Mouse (Mus musculus) MN1 (cell line): Measurements from ENCODE around the gene Lrmda.

ENCODE experiments used
- DNase-seq: peaks from one replicate; pipeline ENCODE4 v3.0.0-alpha.2; 2016; ENCODE audit warnings: low spot score

The Lrmda gene

GRCm38 (mm10) chr14:22255458-22255857, 235.9 kb downstream of the Lrmda start:
- no peak for DNase-seq

- DNase-seq = no peak
These were observed 236.8 kb downstream of the Lrmda start for GRCm38 (mm10) chr14:22256274-22256673.

GRCm38 (mm10) chr14:22259376-22260032, 240.0 kb downstream of the Lrmda start:
- DNase-seq = peak; percentile 58

GRCm38 (mm10) chr14:22260033-22260419, 240.5 kb downstream of the Lrmda start:
- peak; percentile 10 for DNase-seq

GRCm38 (mm10) chr14:22265229-22265905, 245.9 kb downstream of the Lrmda start:
- DNase-seq = no peak

- no peak for DNase-seq
These were observed 250.3 kb downstream of the Lrmda start for GRCm38 (mm10) chr14:22269812-22270211.

- DNase-seq = no peak
These were observed 258.5 kb downstream of the Lrmda start for GRCm38 (mm10) chr14:22278053-22278452.

GRCm38 (mm10) chr14:22279591-22279990, 260.1 kb downstream of the Lrmda start:
- DNase-seq = no peak

GRCm38 (mm10) chr14:22281630-22282029, 262.1 kb downstream of the Lrmda start:
- DNase-seq = no peak

- DNase-seq = no peak
These were observed 263.3 kb downstream of the Lrmda start for GRCm38 (mm10) chr14:22282847-22283246.

- DNase-seq = no peak
These were observed 264.2 kb downstream of the Lrmda start for GRCm38 (mm10) chr14:22283722-22284121.

GRCm38 (mm10) chr14:22284823-22285517, 265.5 kb downstream of the Lrmda start:
- no peak for DNase-seq

GRCm38 (mm10) chr14:22285826-22286225, 266.3 kb downstream of the Lrmda start:
- no peak for DNase-seq

- DNase-seq = no peak
These were observed 268.7 kb downstream of the Lrmda start for GRCm38 (mm10) chr14:22288179-22288578.

- no peak for DNase-seq
These were observed 269.9 kb downstream of the Lrmda start for GRCm38 (mm10) chr14:22289380-22289922.

- DNase-seq = no peak
These were observed 274.9 kb downstream of the Lrmda start for GRCm38 (mm10) chr14:22294371-22294770.

- no peak for DNase-seq
These were observed 277.2 kb downstream of the Lrmda start for GRCm38 (mm10) chr14:22296655-22297239.

- no peak for DNase-seq
These were observed 287.2 kb downstream of the Lrmda start for GRCm38 (mm10) chr14:22306759-22307158.

- no peak for DNase-seq
These were observed 288.5 kb downstream of the Lrmda start for GRCm38 (mm10) chr14:22308059-22308458.

- DNase-seq = no peak
These were observed 303.5 kb downstream of the Lrmda start for GRCm38 (mm10) chr14:22323058-22323457.

GRCm38 (mm10) chr14:22323530-22324292, 304.2 kb downstream of the Lrmda start:
- no peak for DNase-seq
